Mouse (Mus musculus): ENCODE data around the gene Rab31.

Rab31 gene

GRCm38 (mm10) chr17:65782551-65783141 is 10.1 kb upstream of the Rab31 start, which contains the start of gene Ppp4r1:
Gene Ppp4r1 (plus strand): TSS chr17:65782573.
- DNase-seq (ENCODE audit: low spot score): peak; percentile 85

- DNase-seq (ENCODE audit: low spot score): no peak
Measured at GRCm38 (mm10) chr17:65780970-65781369, 8.4 kb upstream of the Rab31 start.

- no peak for DNase-seq (ENCODE audit: low spot score)
Measured at GRCm38 (mm10) chr17:65777461-65777860, 4.9 kb upstream of the Rab31 start.

- no peak for DNase-seq (ENCODE audit: low spot score)
Measured at GRCm38 (mm10) chr17:65776228-65776627, 3.7 kb upstream of the Rab31 start.

- no peak for DNase-seq (ENCODE audit: low spot score)
Measured at GRCm38 (mm10) chr17:65774439-65774838, 1.9 kb upstream of the Rab31 start.

- no peak for DNase-seq (ENCODE audit: low spot score)
Measured at GRCm38 (mm10) chr17:65773617-65774016, 1.1 kb upstream of the Rab31 start.

GRCm38 (mm10) chr17:65770982-65771915 is 1.3 kb downstream of the Rab31 start:
- DNase-seq (ENCODE audit: low spot score): peak; percentile 7

- DNase-seq (ENCODE audit: low spot score): peak; percentile 26
Measured at GRCm38 (mm10) chr17:65768486-65768885, 4.1 kb downstream of the Rab31 start.

- no peak for DNase-seq (ENCODE audit: low spot score)
Measured at GRCm38 (mm10) chr17:65763221-65763620, 9.3 kb downstream of the Rab31 start.

- DNase-seq (ENCODE audit: low spot score): no peak
Measured at GRCm38 (mm10) chr17:65757150-65757549, 15.4 kb downstream of the Rab31 start.

GRCm38 (mm10) chr17:65755857-65756256 is 16.7 kb downstream of the Rab31 start:
- DNase-seq (ENCODE audit: low spot score): no peak

GRCm38 (mm10) chr17:65753130-65753529 is 19.4 kb downstream of the Rab31 start:
- no peak for DNase-seq (ENCODE audit: low spot score)

- peak; percentile 49 for DNase-seq (ENCODE audit: low spot score)
Measured at GRCm38 (mm10) chr17:65750301-65750700, 22.3 kb downstream of the Rab31 start.

- DNase-seq (ENCODE audit: low spot score): no peak
Measured at GRCm38 (mm10) chr17:65749803-65750202, 22.7 kb downstream of the Rab31 start.

- no peak for DNase-seq (ENCODE audit: low spot score)
Measured at GRCm38 (mm10) chr17:65748997-65749396, 23.6 kb downstream of the Rab31 start.

- DNase-seq (ENCODE audit: low spot score): no peak
Measured at GRCm38 (mm10) chr17:65746314-65746713, 26.2 kb downstream of the Rab31 start.

GRCm38 (mm10) chr17:65743664-65744330 is 28.8 kb downstream of the Rab31 start:
- DNase-seq (ENCODE audit: low spot score): no peak

- no peak for DNase-seq (ENCODE audit: low spot score)
Measured at GRCm38 (mm10) chr17:65742969-65743368, 29.6 kb downstream of the Rab31 start.

- no peak for DNase-seq (ENCODE audit: low spot score)
Measured at GRCm38 (mm10) chr17:65742245-65742905, 30.2 kb downstream of the Rab31 start.

- DNase-seq (ENCODE audit: low spot score): no peak
Measured at GRCm38 (mm10) chr17:65741565-65741964, 31.0 kb downstream of the Rab31 start.

- no peak for DNase-seq (ENCODE audit: low spot score)
Measured at GRCm38 (mm10) chr17:65739874-65740725, 32.5 kb downstream of the Rab31 start.

Data from embryo, embryonic 10.5 days (tissue).